Mouse (Mus musculus) lung, postnatal 25 days (tissue): ENCODE results near the gene Med4.

Source experiments
- DNase-seq: peaks from one replicate; pipeline ENCODE4 v3.0.0; 2022; ENCODE audit warnings: low spot score

Med4 gene

DNA sequence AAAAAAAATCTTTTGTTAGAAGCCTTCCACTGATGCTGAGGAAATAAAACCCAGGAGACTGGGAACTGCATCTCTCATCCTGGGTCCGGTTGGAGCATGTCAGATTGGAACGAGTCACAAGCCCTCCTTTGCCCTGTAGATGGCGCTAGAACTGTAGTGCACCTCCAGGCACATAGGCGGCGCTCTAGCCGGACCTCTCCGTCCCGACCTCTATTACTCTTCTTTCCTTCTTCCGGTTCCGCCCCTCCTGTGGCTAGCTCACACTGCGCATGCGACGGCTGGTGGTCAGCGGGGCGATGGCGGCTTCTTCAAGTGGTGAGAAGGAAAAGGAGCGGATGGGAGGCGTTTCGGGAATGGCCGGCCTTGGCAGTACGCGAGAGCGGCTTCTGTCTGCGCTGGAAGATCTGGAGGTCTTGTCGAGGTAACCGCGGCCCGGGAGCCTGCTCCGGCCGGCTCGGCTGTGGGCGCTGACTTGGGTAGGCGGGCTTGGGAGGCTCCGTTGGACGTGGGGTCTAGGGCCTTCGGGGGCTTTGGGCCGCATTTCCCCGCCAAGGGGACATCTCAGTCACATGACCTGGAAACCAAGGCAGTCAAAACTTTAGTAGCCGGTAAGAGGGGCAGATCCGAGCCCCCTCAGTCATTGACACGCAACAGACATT lies at the start of gene Med4:
Gene Med4, plus strand, starts transcription at position 261 of the 659 bp plus-strand sequence.
- DNase-seq = peak; percentile 95

DNA sequence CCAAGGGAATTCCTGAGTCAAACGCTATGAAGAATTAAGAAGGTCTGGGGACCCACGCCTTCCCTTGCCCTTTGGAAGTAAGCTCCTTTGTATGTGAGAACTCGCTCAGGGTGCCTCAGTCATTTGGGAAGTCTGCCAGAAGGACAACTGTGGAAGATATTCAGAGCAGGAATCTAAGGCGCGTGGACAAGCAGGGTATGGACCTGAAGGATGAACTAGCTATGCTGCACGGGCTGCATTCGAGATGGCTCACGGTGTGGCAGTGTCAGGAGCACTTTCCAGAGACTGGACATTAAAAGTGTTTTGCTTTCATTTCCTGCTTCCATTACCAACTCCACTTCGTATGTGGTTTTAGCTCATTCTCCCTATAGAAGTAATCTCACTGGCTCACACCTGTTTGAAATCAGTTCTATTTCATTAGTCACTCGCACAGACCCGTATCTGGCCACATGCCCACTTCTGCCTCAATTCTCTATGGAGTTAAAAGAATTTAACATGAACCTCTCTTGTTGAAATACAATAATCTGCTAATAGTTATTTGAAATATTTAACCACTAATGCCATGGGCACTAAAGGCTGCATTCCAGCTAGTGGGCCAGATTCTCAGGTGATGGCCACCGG lies 49.2 kb upstream of the Med4 start:
- DNase-seq = no peak

DNA sequence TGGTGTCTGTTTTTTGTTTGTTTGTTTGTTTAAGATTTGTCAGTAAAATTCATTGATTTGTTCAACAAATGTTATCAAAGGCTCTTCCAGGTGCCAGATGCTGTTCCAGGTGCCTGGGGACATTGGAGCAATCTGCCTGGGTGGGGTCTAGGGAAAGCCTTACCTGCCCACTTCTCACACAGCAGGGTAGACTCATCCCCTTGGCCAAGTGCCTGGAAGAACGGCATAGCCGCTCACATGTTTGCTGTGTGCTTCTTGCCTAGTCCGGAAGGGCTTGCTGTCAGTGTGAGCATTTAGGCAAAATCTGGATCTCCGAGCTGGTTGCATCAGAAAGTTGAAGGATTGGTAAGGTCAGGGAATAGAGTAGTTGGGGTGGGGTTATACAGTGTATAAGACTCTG lies 47.6 kb upstream of the Med4 start:
- no peak for DNase-seq

GRCm38 (mm10) chr14:73467697-73468096 lies 42.1 kb upstream of the Med4 start:
- no peak for DNase-seq

GRCm38 (mm10) chr14:73469506-73469905 lies 40.3 kb upstream of the Med4 start:
- DNase-seq = no peak

GRCm38 (mm10) chr14:73470593-73470992 lies 39.2 kb upstream of the Med4 start:
- DNase-seq = peak; percentile 68

DNA sequence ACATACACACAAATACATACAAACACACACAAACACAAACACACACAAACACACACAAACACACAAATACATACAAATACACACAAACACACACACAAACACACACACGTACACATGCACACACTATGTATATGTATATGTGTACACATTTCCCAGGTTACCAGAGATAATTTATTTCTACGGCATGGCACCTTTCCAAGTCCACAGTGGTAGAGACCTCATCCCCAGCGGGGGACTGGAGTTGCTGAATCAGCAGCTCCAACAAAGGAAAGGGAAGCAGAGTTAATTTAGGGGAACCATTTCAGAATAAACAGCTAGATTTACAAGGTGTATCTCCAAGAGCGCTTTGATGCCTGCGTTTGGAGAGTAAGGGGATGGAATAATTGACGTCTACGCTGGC lies 37.6 kb upstream of the Med4 start:
- no peak for DNase-seq

GRCm38 (mm10) chr14:73473670-73474460 lies 36.0 kb upstream of the Med4 start:
- no peak for DNase-seq

- DNase-seq = peak; percentile 74
Measured at GRCm38 (mm10) chr14:73474636-73475093, 35.2 kb upstream of the Med4 start.

DNA sequence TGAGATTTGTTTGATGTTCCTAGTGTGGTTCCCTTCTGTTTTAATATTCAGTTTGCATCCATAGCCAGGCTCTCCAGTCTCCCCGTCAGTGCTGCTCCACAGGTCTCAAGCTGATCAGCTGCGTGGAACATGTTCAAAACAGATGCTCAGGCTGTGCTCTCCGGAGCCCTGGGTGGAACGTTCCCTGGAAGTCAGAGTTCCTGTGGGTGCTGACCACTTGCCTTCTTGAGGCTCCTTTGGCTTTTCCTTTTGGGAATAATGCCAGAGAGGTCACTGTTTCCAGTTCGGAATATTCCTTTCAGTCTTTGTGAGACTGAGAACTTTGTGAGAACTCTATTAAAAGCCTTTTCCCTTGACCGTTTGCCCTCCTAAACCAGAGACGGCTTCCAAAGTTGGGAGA lies 34.3 kb upstream of the Med4 start:
- DNase-seq = peak; percentile 54

DNA sequence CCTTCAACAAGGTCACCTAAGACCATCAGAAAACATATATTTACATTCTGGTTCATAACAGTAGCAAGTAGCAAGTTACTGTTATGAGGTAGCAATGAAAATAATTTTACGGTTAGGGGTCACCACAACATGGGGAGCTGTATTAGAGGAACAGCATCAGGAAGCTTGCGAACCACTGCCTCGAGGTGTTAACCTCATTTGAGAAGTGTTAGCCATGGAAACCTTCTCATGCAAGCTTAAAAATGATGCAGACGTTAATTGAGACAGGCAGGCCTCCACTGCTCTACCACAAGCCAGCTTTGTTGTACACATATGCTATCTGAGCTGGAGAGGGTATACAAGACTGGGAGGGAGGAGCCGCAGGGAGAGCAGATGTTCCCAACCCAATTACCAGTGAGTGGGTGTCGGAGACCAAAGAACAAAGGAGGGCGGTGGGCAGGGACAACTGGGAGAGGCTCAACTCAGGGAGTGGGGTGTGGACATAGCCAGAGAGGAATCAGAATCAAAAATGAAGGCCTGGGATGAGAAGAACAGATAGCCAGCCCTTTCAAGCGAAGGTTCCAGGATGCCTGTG lies 33.4 kb upstream of the Med4 start:
- DNase-seq = peak; percentile 57

- peak; percentile 58 for DNase-seq
Measured at GRCm38 (mm10) chr14:73477077-73477476, 32.7 kb upstream of the Med4 start.

DNA sequence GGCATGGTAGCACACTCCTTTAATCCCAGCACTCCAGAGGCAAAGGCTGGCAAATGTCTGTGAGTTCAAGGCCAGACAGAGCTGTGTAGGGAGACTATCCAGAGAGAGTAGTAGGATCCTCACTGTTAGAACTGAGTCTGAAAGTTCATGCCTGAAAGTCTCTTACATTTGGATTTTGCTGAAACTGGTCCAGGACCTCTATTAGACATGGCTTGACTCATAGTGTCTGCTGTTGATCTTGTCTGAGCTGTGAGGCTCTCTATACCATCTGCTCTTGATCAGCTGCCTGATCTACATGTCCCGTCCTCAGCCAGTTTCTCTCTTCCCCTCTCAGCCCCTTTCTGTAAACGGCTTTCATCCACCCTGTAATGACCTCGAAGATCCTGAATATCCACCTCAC lies 31.5 kb upstream of the Med4 start:
- no peak for DNase-seq

- no peak for DNase-seq
Measured at GRCm38 (mm10) chr14:73479771-73480170, 30.1 kb upstream of the Med4 start.

DNA sequence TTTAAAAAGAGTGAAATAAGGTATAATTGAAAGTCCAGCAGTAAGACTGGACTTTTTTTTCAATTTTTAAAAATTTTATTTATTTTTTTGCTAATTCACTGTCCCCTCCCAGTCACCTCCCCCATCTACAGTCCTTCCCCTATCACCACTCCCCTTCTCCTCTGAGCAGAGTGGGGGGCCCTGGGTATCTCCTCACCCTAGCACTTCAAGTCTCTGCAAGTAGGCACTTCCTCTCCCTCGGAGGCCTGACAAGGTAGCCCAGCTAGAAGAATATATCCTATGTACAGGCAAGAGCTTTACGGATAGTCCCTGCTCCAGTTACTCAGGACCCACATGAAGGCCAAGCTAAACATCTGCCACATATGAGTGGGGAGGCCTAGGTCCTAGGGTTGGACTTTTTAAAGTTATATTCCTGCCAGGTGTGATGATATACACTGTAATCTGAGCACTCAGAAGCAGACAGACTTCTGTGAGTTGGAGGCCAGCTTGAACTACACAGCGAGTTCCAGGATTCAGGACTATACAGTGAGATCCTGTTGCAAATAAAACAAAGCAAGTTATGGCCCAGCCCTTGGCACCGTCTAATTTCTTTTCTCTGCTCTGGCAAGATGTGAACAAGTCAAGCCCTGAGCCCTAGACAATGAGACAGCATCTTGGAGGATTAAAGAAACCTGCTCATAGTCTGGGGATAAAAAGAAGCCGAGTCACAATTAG lies 26.2 kb upstream of the Med4 start:
- no peak for DNase-seq

DNA sequence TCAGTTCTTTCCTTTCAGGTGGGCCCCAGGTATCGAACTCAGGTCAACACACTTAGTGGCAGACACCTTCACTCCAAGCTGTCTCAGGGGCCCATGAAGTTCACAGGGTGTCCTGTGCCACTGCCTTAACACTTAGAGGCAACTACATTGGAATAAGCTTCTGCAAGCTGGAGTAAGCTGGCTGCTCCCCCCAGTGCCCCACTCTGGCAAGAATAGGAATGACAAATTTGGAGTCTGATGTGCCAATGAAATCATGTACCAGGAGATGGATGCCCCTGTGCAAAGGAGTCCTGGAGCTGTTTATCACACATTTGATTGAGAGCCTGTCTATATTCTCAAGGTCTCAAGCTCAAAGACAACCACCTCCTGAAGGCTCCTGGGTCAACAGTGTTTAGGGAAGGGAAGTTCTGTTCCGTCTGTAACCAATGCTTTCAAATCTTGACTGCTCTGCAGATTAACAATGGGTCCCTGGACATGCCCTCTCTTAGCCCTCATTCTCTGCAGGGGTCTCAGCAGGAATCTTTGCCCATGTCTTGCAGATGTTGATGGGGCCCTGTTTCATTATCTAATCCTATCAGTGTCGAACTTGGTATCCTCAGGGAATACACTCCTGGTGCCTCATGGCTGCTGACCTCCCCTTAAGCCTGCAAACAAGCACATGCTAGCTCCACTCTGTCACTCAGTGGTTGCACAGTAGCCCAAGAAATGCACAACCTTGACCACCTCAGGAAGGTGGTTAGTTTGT lies 25.3 kb upstream of the Med4 start:
- no peak for DNase-seq

DNA sequence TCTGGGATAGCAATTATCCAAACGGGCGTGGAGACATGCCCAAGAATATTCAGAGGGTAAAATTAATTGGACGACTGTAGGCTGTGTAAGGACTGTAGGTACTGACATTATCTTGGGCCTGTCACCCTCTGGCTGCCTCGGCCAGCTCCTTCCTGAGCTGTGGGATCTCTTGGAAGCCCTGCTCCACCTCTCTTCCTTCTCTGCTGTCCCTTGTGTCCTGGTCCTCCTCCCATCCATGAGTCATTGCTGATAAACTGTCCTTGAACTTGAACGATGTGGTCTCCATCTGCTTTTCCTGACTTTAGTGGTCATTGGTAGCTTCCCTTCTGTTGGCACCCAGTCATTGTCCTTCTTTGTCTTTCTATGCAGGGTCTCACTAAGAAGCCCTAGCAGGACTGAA lies 23.2 kb upstream of the Med4 start:
- no peak for DNase-seq

- DNase-seq = no peak
Measured at GRCm38 (mm10) chr14:73493356-73493755, 16.5 kb upstream of the Med4 start.

DNA sequence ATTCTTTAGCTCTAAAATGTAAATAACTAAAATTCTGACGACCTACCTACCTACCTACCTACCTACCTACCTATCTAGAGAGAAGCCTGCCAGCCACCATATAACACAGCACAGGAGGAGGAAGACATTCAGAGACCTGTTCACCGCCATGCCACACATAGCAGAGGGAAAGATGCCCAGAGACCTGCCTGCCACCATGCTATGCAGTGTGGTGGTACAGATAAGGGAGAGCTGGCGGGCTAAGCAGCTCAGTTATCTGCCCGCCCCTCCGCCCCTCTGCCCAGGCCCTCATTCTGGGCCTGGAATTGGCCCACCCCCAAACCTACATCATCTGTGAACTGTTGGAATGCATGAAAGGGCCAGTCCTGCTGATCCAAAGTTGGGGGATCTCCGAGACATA lies 15.7 kb upstream of the Med4 start:
- no peak for DNase-seq

- DNase-seq = no peak
Measured at GRCm38 (mm10) chr14:73495753-73496152, 14.1 kb upstream of the Med4 start.

DNA sequence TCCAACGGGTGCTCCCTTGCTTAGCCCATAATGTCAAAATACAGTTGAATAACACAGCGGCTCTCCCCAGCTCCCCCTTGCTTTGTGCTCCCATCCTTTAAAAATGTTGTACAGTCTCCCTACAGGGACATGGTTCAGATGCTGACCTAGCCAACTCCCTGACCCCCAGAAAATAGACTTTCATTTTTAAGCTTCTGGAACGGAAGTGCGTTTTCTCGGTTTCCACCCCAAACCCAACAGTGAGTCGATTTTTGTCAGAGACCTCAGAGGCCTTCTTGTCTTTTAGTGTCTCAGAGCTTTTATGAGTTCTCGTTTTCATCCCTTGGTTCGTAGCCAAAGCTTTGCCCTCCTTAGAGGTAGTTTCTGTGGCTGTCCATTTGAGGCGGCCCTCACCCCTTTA lies 8.5 kb upstream of the Med4 start:
- no peak for DNase-seq
